Mouse (Mus musculus) embryonic facial prominence, embryonic 13.5 days (tissue): ENCODE results near the gene Tmem255a. TPM values are rescaled to one million over a fixed set of nuclear protein-coding genes. Genes with fewer than 3 reads are reported as not detected.
A peak's percentile ranks its signal among the peaks of the same experiment; 100 is the strongest.
"Not testable (repeated sequence)": the region's sequence is repeated elsewhere in the genome, so short reads cannot be mapped to it uniquely, and the experiment has no call there.

ENCODE experiments used
- ATAC-seq: fragments of 200-750 bp; cut with Nextera tagmentation; 2 replicates; pipeline ENCODE4 v1.8.0; 2017; ENCODE audit warnings: low read depth; ENCODE audit not compliant: insufficient number of reproducible peaks, insufficient read depth, low FRiP score, low TSS enrichment
- H3K27ac ChIP-seq: fragments of 300-500 bp; sonication (generic); 2 replicates; pipeline ENCODE4 v1.5.1; 2015; ENCODE audit warnings: moderate library complexity, mild to moderate bottlenecking, inconsistent platforms
- H3K27me3 ChIP-seq: fragments of 300-500 bp; sonication (generic); 2 replicates; pipeline ENCODE4 v1.6.1; 2015; ENCODE audit warnings: mild to moderate bottlenecking, inconsistent platforms
- H3K36me3 ChIP-seq: fragments of 300-500 bp; sonication (generic); 2 replicates; pipeline ENCODE4 v1.6.1; 2015; ENCODE audit warnings: mild to moderate bottlenecking, inconsistent platforms
- H3K4me1 ChIP-seq: fragments of 300-500 bp; sonication (generic); 2 replicates; pipeline ENCODE4 v1.6.1; 2015; ENCODE audit warnings: inconsistent platforms
- H3K4me2 ChIP-seq: fragments of 300-500 bp; sonication (generic); 2 replicates; pipeline ENCODE4 v1.6.1; 2015; ENCODE audit warnings: moderate library complexity, mild to moderate bottlenecking, inconsistent platforms
- H3K4me3 ChIP-seq: fragments of 300-500 bp; sonication (generic); 2 replicates; pipeline ENCODE4 v1.5.1; 2015; ENCODE audit warnings: mild to moderate bottlenecking, inconsistent platforms
- H3K9ac ChIP-seq: fragments of 300-500 bp; sonication (generic); 2 replicates; pipeline ENCODE4 v1.6.1; 2015; ENCODE audit warnings: mild to moderate bottlenecking, inconsistent platforms
- H3K9me3 ChIP-seq: fragments of 300-500 bp; sonication (generic); 2 replicates; pipeline ENCODE4 v1.6.1; 2016; ENCODE audit warnings: inconsistent platforms
- WGBS: fragments of 180-500 bp; shearing (Covaris S2); methylation state at CpG from one replicate; pipeline ENCODE4 v1.1.7; 2015; ENCODE audit warnings: mixed read lengths; 5-methylcytosine and 5-hydroxymethylcytosine counted together
- polyA plus RNA-seq: library from polyadenylated mRNA; unstranded; fragments of >200 nt; fragmentation: Nextera tagmentation; extraction: Ambion mirVana; gene quantifications from 2 replicates; pipeline ENCODE4 v1.2.1, GENCODE M21; 2015

Gene Tmem255a
- polyA plus RNA-seq, 1 experiment from 2014 or later: 34.2 TPM

DNA sequence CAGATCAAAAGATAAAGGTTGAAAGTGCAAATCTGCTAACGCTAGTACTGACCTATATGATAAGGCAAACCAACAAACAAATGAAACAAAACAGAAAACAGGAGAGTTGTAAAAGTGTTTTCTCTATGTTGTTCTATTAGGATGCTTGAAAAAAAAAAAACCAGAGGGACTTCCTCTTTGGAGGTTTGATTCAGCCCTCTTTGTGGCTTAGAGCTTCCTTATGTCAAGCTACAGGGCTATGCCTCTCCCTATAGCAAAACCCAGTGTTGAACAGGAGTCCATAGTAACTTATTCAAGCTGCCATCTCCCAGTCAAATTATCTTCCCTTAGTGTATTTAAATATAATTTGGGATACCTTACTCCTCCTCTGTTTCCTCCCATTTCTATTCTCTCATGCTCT, 44.8 kb downstream of the Tmem255a start:
- H3K36me3 ChIP-seq: no peaks in the 10 kb centered on the region
- no peak overlapping the region for H3K27ac ChIP-seq
- no peak overlapping the region for H3K4me2 ChIP-seq
- no peak overlapping the region for H3K4me3 ChIP-seq
- H3K9me3 ChIP-seq: no peaks in the 10 kb centered on the region
- no peaks in the 10 kb centered on the region for H3K4me1 ChIP-seq
- no peak overlapping the region for H3K9ac ChIP-seq
- 46% methylated on average over 1 of the region's 1 CpGs for WGBS
- no peak for ATAC-seq
- H3K27me3 ChIP-seq: no peaks in the 10 kb centered on the region

DNA sequence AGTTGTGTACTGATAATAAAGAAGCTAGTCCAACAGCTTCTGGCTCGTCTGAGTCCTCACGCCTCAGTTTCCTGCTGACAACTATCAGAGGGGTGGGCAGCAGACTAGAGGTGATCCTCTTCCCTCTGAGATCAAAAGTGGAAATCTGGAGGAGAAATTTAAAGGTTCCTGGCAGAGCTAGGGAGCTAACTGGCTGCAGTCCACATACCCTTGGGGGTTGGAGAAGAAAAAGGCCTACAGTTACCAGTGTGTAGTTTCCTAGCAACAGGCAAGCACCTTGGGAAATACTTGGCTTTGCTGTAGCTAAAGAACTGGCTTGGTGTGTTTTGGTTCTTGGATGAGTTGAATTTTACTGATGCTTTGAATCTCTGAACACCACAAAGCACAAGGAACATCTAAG, 50.4 kb downstream of the Tmem255a start:
- no peak overlapping the region for H3K4me3 ChIP-seq
- ATAC-seq: no peak
- no peak overlapping the region for H3K27ac ChIP-seq
- H3K9me3 ChIP-seq: no peaks in the 10 kb centered on the region
- no peaks in the 10 kb centered on the region for H3K4me1 ChIP-seq
- H3K36me3 ChIP-seq: no peaks in the 10 kb centered on the region
- H3K9ac ChIP-seq: no peak overlapping the region
- WGBS: 70% methylated on average over 2 of the region's 2 CpGs
- H3K27me3 ChIP-seq: no peaks in the 10 kb centered on the region
- H3K4me2 ChIP-seq: no peak overlapping the region

DNA sequence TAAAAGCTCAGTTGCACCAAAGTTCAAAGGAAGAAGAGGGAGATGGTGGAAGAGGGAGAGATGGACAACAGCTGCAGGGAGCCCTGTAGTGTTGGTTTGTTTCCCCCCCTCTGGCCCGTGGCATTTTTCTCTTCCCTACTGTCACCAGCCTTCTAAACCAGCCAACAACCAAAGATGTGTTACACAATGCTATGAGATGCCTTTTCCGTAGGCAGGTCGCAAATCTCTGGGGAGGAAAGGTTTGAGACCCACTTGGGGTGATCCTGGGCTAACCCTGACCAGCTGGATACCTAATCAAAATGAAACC, 61.8 kb downstream of the Tmem255a start:
- no peaks in the 10 kb centered on the region for H3K27me3 ChIP-seq
- H3K27ac ChIP-seq: peak overlapping the region; percentile 78; the same call in 1 of the 2 replicates
- 22% methylated on average over 3 of the region's 3 CpGs for WGBS
- H3K4me3 ChIP-seq: peak overlapping the region; percentile 62
- no peak for ATAC-seq
- H3K36me3 ChIP-seq: peaks cover 5% of the 10 kb centered on the region; the same call in 1 of the 2 replicates
- H3K4me2 ChIP-seq: peak overlapping the region; percentile 64
- peak overlapping the region; percentile 85 for H3K9ac ChIP-seq
- H3K9me3 ChIP-seq: no peaks in the 10 kb centered on the region
- H3K4me1 ChIP-seq: 0 out of 2 replicates have a peak, but pooled peaks cover 4% of the 10 kb centered on the region

DNA sequence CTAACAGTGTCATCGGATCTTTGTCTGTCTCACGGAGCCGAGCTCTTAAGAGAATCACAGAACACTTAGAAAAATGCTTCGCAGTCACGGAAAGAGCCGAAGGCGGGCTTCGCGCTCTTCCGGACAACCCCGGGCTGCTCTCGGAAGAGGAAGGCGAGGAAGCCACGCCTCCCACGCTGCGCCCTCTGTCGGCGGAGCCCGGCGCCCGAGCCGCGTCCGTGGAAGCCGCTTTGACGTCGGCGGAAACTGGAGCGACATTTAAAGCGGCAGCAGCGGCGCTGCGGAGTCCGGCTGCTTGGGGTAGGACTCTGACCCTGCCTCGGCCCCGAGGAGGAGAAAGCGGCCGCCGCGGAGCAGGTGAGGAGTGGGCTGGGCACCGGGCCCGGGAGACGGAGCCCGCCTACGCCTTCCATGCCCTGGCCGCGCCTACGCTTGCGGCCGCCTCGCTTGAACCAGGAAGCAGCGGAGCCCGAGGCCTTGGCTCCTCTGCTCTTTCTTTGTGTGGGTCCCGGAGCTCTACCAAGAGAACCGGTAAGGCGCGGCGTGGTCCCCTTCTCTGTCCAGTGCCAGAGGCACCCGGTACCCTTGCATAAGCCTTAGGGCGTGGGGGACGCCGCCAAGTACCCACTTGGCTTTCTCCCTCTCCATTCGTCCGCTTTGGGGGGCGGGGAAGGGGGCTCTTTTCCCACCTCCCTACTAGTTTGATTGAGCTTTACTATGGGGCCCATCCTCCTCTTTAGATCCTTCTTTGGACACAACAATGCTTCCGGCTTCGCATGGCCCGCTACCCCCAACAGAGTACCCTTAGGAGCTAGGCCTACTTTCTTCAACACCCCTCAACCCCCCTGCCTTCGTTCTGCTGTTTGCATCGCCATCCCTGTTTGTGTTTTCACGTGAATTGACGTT, 62.4 kb downstream of the Tmem255a start, which contains the start of gene Zbtb33:
Zbtb33 (plus strand) TSS at position 242 of the 906 bp plus-strand sequence.
- Histone ChIP-seq H3K27me3 (no peaks in the 10 kb centered on the region), H3K9ac (peak within 1 kb of the TSS; percentile 85), H3K4me3 (peak within 1 kb of the TSS; percentile 62), H3K4me1 (0 out of 2 replicates have a peak, but pooled peaks cover 4% of the 10 kb centered on the region), H3K36me3 (peaks cover 5% of the 10 kb centered on the region; the same call in 1 of the 2 replicates), H3K4me2 (peak within 1 kb of the TSS; percentile 64), H3K9me3 (no peaks in the 10 kb centered on the region), H3K27ac (peak within 1 kb of the TSS; percentile 78)
- 26% methylated on average over 69 of the region's 72 CpGs for WGBS
- peak; percentile 87 for ATAC-seq

DNA sequence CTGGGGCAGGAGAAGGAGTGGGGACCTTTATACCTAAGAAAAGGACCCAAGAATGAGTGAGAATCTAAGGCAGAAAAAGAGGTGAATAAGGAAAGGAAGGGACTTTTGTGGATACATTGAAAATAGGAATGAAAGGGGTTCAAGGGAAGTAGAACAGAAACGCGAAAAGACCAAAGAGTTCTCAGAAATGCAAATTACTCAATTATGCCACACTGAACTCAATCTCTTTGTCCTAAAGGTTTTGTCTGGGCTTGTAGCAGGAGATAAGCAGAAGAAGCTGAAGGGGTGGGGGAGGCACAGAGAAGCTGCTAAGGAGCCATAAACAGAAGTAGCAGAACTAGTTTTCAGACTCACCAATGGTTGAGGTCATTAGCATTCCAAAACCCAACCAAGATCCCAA, 66.7 kb downstream of the Tmem255a start:
- Histone ChIP-seq H3K4me1 (no peaks in the 10 kb centered on the region), H3K9me3 (no peaks in the 10 kb centered on the region), H3K4me2 (no peak overlapping the region), H3K27me3 (no peaks in the 10 kb centered on the region), H3K4me3 (no peak overlapping the region), H3K9ac (no peak overlapping the region), H3K36me3 (no peaks in the 10 kb centered on the region), H3K27ac (no peak overlapping the region)
- no peak for ATAC-seq
- WGBS: 33% methylated on average over 2 of the region's 2 CpGs

DNA sequence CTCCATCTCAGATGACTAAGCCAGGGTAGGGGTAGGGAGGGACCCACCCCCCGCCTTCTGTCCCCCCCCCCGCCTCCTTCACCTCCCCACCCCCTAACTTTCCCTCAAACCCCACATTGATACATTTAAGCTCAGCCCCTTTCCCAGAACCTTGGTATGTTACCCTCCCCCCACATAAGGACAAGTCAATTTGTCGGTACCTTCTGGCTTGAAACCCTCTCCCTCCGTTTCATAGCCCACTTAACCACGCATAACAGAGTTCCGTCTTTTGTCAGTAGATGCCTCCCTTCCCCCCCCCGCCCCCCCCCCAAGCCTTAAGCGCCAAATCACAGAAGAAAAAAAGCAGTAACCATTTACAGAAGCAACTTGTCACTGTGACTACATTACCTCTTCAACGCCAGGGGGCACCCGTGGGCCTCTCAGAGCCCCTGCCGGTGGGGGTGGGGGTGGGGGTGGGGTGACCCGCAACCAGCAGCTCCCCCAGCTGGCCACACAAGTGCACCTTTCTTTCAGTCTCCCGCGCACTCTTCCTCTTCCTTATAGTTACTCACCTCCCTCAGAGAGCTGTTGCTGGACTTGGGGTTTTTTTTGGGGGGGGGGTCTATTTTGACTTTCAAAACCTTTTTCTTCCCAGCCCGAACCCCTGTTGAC, 70.5 kb downstream of the Tmem255a start:
- no peaks in the 10 kb centered on the region for H3K36me3 ChIP-seq
- H3K4me1 ChIP-seq: no peaks in the 10 kb centered on the region
- H3K4me3 ChIP-seq: peak overlapping the region; percentile 45; the same call in 1 of the 2 replicates
- 18% methylated on average over 15 of the region's 15 CpGs for WGBS
- H3K27me3 ChIP-seq: no peaks in the 10 kb centered on the region
- no peak overlapping the region for H3K27ac ChIP-seq
- ATAC-seq: peak; percentile 43; the same call in 1 of the 2 replicates
- H3K9me3 ChIP-seq: peaks cover 3% of the 10 kb centered on the region
- peak overlapping the region; percentile 72 for H3K4me2 ChIP-seq
- no peak overlapping the region for H3K9ac ChIP-seq

DNA sequence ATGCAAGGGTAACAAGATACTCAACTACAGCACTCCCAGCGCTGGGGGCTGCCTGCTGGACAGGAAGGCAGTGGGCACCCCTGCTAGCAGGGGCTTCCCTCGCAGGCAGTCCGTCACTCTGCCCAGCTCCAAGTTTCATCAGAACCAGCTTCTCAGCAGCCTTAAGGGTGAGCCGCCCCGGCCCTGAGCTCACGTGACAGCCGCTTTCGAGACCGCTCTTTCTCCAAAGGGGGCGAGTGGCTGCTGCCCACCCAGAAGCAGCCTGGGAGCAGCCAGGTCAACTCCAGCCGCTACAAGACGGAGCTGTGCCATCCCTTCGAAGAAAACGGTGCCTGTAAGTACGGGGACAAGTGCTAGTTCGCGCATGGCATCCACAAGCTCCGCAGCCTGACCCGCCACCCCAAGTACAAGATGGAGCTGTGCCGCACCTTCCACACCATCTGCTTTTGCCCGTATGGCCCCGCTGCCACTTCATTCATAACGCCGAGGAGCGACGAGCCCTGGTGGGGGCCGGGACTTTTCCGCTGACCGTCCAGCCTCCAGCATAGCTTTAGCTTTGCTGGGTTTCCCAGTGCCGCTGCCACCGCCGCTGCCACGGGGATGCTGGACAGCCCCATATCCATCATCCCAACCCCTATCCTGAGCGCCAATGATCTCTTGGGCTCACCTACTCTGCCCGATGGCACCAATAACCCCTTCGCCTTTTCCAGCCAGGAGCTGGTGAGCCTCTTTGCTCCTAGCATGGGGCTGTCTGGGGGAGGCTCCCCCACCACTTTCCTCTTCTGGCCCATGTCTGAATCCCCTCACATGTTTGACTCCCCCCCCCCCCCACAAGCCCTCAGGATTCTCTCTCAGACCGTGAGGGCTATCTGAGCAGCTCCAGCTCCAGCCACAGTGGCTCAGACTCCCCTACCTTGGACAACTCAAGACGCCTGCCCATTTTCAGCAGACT, 71.3 kb downstream of the Tmem255a start:
- 32% methylated on average over 38 of the region's 38 CpGs for WGBS
- H3K4me2 ChIP-seq: peak overlapping the region; percentile 72
- peaks cover 3% of the 10 kb centered on the region for H3K9me3 ChIP-seq
- ATAC-seq: peak; percentile 32; the same call in 1 of the 2 replicates
- no peak overlapping the region for H3K27ac ChIP-seq
- H3K36me3 ChIP-seq: no peaks in the 10 kb centered on the region
- no peaks in the 10 kb centered on the region for H3K27me3 ChIP-seq
- no peaks in the 10 kb centered on the region for H3K4me1 ChIP-seq
- H3K4me3 ChIP-seq: peak overlapping the region; percentile 45
- H3K9ac ChIP-seq: peak overlapping the region; percentile 51; the same call in 1 of the 2 replicates

DNA sequence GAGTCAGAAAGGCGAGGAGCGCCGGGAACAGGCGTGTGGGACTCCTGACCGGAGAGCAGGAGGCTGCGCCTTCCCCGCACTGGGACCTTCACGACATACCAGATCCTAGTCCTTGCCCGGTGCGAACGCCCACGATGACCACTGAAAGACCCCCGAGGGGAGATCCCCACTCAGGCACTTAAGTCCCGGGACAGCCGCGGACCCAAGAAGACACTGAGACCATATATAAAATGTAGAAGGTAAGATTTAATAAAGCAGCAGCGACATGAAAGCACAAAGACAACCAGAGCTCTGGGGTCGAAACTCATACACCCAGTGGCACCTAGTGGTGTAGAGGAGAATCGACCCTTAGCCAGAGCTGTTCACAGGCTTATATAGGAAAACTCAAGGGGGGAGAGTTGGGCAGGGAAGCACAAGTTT, 72.3 kb downstream of the Tmem255a start:
- peak overlapping the region; percentile 33 for H3K4me3 ChIP-seq
- H3K9me3 ChIP-seq, H3K27me3 ChIP-seq, H3K36me3 ChIP-seq, H3K27ac ChIP-seq, ATAC-seq, H3K4me1 ChIP-seq: not testable (repeated sequence)
- H3K9ac ChIP-seq: 0 out of 2 replicates have a peak overlapping the region, but pooled peaks have one; percentile 36
- 35% methylated on average over 19 of the region's 19 CpGs for WGBS
- peak overlapping the region; percentile 72 for H3K4me2 ChIP-seq

DNA sequence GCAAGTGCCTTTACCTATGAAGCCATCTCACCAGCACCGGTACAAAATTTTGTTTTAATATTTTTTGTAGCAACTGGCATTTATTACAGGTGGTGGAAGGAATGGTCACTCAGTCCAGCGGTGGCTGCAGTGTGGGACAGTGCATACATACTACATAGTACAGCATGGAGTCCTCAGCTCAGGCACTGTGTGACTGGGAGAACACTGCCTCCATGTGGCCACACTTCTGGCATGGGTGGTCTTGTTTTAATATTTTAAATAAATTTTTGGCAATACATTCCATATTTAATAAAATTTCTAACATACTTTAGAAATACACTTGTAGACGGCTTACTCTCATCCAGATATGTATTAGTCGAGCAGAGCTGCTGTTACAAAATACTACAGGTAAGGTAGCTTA, 85.6 kb downstream of the Tmem255a start:
- no peak for ATAC-seq
- no peaks in the 10 kb centered on the region for H3K9me3 ChIP-seq
- no peak overlapping the region for H3K27ac ChIP-seq
- no peak overlapping the region for H3K4me3 ChIP-seq
- no peak overlapping the region for H3K4me2 ChIP-seq
- no peaks in the 10 kb centered on the region for H3K27me3 ChIP-seq
- no peaks in the 10 kb centered on the region for H3K36me3 ChIP-seq
- H3K9ac ChIP-seq: no peak overlapping the region
- 81% methylated on average over 4 of the region's 4 CpGs for WGBS
- no peaks in the 10 kb centered on the region for H3K4me1 ChIP-seq

DNA sequence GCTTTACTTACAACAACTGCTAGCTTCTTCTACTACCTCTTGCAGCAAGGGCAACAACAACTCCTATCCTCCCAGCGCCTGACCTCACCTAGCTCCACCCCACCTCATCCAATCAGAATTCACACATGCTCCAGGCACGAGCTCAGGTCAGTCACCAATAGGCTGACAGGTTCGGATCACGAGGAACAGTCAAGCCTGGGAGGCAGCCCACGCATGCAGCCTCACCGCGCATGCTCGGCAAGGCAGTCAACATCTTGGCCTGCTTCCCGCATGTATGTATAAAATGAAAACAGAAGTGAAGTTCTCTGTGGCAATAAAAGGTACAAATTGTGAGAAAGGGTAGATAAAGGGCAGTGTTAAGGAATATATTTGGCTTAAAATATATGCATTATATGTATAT, 86.2 kb downstream of the Tmem255a start:
- ATAC-seq: no peak
- H3K36me3 ChIP-seq: no peaks in the 10 kb centered on the region
- H3K27me3 ChIP-seq: no peaks in the 10 kb centered on the region
- no peak overlapping the region for H3K4me3 ChIP-seq
- WGBS: 74% methylated on average over 9 of the region's 9 CpGs
- H3K4me2 ChIP-seq: no peak overlapping the region
- no peak overlapping the region for H3K27ac ChIP-seq
- H3K4me1 ChIP-seq: no peaks in the 10 kb centered on the region
- H3K9ac ChIP-seq: no peak overlapping the region
- H3K9me3 ChIP-seq: no peaks in the 10 kb centered on the region

DNA sequence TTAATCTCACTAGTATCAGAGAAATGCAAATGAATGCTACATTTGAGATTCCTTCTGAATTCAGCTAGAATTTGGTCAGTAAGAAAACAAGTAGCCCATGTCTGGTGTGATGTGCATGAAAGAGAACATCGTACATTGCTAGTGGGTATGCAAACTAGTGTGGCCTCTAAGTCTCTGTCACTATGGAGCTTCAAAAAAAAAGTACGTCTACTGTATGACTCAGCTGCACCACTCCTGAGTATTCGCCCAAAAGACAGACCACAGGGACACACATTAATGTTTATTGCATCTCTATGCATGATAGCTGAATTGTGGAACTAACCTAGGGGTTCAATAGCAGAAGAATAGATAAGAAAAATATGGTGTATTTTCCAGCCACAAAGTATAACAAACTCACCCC, 86.9 kb downstream of the Tmem255a start:
- Histone ChIP-seq H3K4me1 (no peaks in the 10 kb centered on the region), H3K9me3 (no peaks in the 10 kb centered on the region), H3K4me3 (no peak overlapping the region), H3K27me3 (no peaks in the 10 kb centered on the region), H3K4me2 (no peak overlapping the region), H3K9ac (no peak overlapping the region), H3K36me3 (no peaks in the 10 kb centered on the region), H3K27ac (no peak overlapping the region)
- 81% methylated on average over 3 of the region's 3 CpGs for WGBS
- ATAC-seq: no peak
